Mouse (Mus musculus): Measurements from ENCODE around the gene Rad18.

Gene Rad18

GRCm38 (mm10) chr6:112686485-112686884, 10.0 kb downstream of the Rad18 start:
- no peak for DNase-seq (ENCODE audit: extremely low read depth, low read depth, low spot score)

- DNase-seq (ENCODE audit: extremely low read depth, low read depth, low spot score), result no peak
Observed at GRCm38 (mm10) chr6:112684065-112684464, 12.4 kb downstream of the Rad18 start.

- no peak for DNase-seq (ENCODE audit: extremely low read depth, low read depth, low spot score)
Observed at GRCm38 (mm10) chr6:112632071-112632470, 64.4 kb downstream of the Rad18 start.

GRCm38 (mm10) chr6:112630291-112630690, 66.2 kb downstream of the Rad18 start:
- DNase-seq (ENCODE audit: extremely low read depth, low read depth, low spot score), result no peak

- DNase-seq (ENCODE audit: extremely low read depth, low read depth, low spot score), result no peak
Observed at GRCm38 (mm10) chr6:112628301-112628700, 68.2 kb downstream of the Rad18 start.

GRCm38 (mm10) chr6:112622321-112622720, 74.2 kb downstream of the Rad18 start:
- DNase-seq (ENCODE audit: extremely low read depth, low read depth, low spot score), result no peak

GRCm38 (mm10) chr6:112620027-112620426, 76.5 kb downstream of the Rad18 start:
- no peak for DNase-seq (ENCODE audit: extremely low read depth, low read depth, low spot score)

- no peak for DNase-seq (ENCODE audit: extremely low read depth, low read depth, low spot score)
Observed at GRCm38 (mm10) chr6:112617728-112618318, 78.7 kb downstream of the Rad18 start.

- DNase-seq (ENCODE audit: extremely low read depth, low read depth, low spot score), result no peak
Observed at GRCm38 (mm10) chr6:112609027-112609426, 87.5 kb downstream of the Rad18 start.

GRCm38 (mm10) chr6:112603866-112604265, 92.6 kb downstream of the Rad18 start:
- DNase-seq (ENCODE audit: extremely low read depth, low read depth, low spot score), result no peak

- no peak for DNase-seq (ENCODE audit: extremely low read depth, low read depth, low spot score)
Observed at GRCm38 (mm10) chr6:112594971-112595370, 101.5 kb downstream of the Rad18 start.

- no peak for DNase-seq (ENCODE audit: extremely low read depth, low read depth, low spot score)
Observed at GRCm38 (mm10) chr6:112587912-112588311, 108.6 kb downstream of the Rad18 start.

GRCm38 (mm10) chr6:112586999-112587398, 109.5 kb downstream of the Rad18 start:
- DNase-seq (ENCODE audit: extremely low read depth, low read depth, low spot score), result no peak

- DNase-seq (ENCODE audit: extremely low read depth, low read depth, low spot score), result peak; percentile 72
Observed at GRCm38 (mm10) chr6:112584961-112585360, 111.5 kb downstream of the Rad18 start.

GRCm38 (mm10) chr6:112582022-112582421, 114.5 kb downstream of the Rad18 start:
- DNase-seq (ENCODE audit: extremely low read depth, low read depth, low spot score), result no peak

- no peak for DNase-seq (ENCODE audit: extremely low read depth, low read depth, low spot score)
Observed at GRCm38 (mm10) chr6:112577198-112577597, 119.3 kb downstream of the Rad18 start.

- DNase-seq (ENCODE audit: extremely low read depth, low read depth, low spot score), result no peak
Observed at GRCm38 (mm10) chr6:112574558-112574957, 121.9 kb downstream of the Rad18 start.

- no peak for DNase-seq (ENCODE audit: extremely low read depth, low read depth, low spot score)
Observed at GRCm38 (mm10) chr6:112570413-112570812, 126.1 kb downstream of the Rad18 start.
